Mouse (Mus musculus): ENCODE data around the gene Slamf1. TPM values are rescaled to one million over a fixed set of nuclear protein-coding genes. Genes with fewer than 3 reads are reported as not detected.

The Slamf1 gene
- polyA plus RNA-seq, 1 experiment from 2014 or later, result 0.22 TPM

GRCm38 (mm10) chr1:171821331-171821730, 54.4 kb downstream of the Slamf1 start:
- no peak for ATAC-seq (ENCODE audit: low read depth)
- Histone ChIP-seq H3K4me2 (no peak overlapping the region), H3K4me1 (replicated peaks) (no peaks in the 10 kb centered on the region), H3K9ac (no peak overlapping the region), H3K4me3 (no peak overlapping the region), H3K27ac (replicated peaks) (no peak overlapping the region), H3K27me3 (no peaks in the 10 kb centered on the region), H3K36me3 (no peaks in the 10 kb centered on the region), H3K9me3 (no peaks in the 10 kb centered on the region)
- 39% methylated on average over 1 of the region's 1 CpGs for WGBS

DNA sequence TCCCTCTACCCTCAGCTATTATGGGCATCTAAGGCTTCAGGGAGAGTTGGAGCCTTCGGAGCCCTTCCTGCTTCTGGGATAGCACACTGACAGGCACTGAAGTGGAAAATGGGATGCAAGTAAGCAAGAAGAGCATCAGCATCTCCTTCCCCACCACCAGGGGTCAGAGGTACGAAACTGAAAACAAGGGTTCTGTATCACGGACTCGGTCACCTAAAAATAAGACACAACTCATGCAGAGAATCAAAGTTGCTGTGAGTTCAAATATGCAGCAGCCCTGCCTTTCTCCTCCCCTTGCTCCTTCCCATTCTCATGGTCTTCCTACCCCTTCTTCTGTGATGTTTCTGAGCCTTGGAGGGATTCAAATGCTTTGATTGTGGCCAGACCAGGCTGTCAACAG, 58.5 kb downstream of the Slamf1 start:
- ATAC-seq (ENCODE audit: low read depth), result no peak
- WGBS, result 45% methylated on average over 4 of the region's 4 CpGs
- Histone ChIP-seq H3K4me1 (replicated peaks) (no peaks in the 10 kb centered on the region), H3K9ac (no peak overlapping the region), H3K4me3 (no peak overlapping the region), H3K27me3 (no peaks in the 10 kb centered on the region), H3K36me3 (no peaks in the 10 kb centered on the region), H3K4me2 (no peak overlapping the region), H3K27ac (replicated peaks) (no peak overlapping the region), H3K9me3 (no peaks in the 10 kb centered on the region)

- Histone ChIP-seq H3K4me1 (replicated peaks) (no peaks in the 10 kb centered on the region), H3K9ac (no peak overlapping the region), H3K27ac (replicated peaks) (no peak overlapping the region), H3K36me3 (no peaks in the 10 kb centered on the region), H3K4me3 (no peak overlapping the region), H3K9me3 (no peaks in the 10 kb centered on the region), H3K4me2 (no peak overlapping the region), H3K27me3 (no peaks in the 10 kb centered on the region)
- ATAC-seq (ENCODE audit: low read depth), result no peak
These were observed 59.2 kb downstream of the Slamf1 start for GRCm38 (mm10) chr1:171826164-171826563.

DNA sequence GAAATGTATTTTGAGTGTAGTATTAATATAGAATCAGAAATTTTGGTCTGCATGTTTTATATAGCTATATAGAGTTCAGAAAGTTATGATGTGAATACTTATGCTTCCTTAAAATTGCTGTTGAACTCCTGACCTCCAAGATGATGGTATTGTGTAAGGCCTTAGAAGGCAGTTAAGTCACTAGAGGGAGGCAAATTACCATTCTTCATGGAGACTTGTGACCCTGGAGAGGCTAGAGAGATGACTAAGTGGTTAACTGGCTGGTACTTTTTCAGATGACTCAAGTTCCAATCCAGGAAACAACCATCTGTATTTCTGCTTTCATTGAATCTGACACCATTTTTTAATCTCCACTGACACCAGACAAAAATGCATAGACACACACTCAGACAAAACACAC, 60.7 kb downstream of the Slamf1 start:
- no peak overlapping the region for H3K9ac ChIP-seq
- H3K4me3 ChIP-seq, result no peak overlapping the region
- H3K4me1 ChIP-seq (replicated peaks), result no peaks in the 10 kb centered on the region
- no peak for ATAC-seq (ENCODE audit: low read depth)
- no peak overlapping the region for H3K27ac ChIP-seq (replicated peaks)
- no peaks in the 10 kb centered on the region for H3K9me3 ChIP-seq
- H3K4me2 ChIP-seq, result no peak overlapping the region
- no peaks in the 10 kb centered on the region for H3K36me3 ChIP-seq
- H3K27me3 ChIP-seq, result no peaks in the 10 kb centered on the region

DNA sequence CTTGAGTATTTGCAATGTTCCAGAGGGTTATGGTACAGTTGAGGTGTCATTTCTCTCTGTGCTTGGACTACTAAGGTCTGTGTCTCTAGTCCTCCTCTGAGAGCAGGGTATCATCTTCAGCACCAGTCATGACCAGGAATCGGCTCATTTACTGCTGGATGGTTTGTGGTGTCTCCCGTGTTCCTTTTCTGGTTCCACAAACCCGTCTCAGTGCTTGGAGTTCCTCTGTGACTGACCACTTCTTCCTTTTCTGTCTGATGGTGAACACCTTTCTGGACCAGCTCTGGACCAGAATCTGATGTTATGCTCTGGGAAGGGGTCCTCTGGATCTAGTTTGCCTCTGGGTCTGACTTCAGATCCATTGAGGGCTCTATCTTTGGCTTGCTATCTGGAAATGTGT, 72.6 kb downstream of the Slamf1 start, which contains the start of gene Cd84:
TSS of gene Cd84 (plus strand) at position 210 of the 400 bp plus-strand sequence.
- Histone ChIP-seq H3K27ac (replicated peaks) (no peak within 1 kb of the TSS), H3K36me3 (no peaks in the 10 kb centered on the region), H3K9me3 (no peaks in the 10 kb centered on the region), H3K4me3 (no peak within 1 kb of the TSS), H3K4me1 (replicated peaks) (no peaks in the 10 kb centered on the region), H3K9ac (no peak within 1 kb of the TSS), H3K4me2 (no peak within 1 kb of the TSS), H3K27me3 (no peaks in the 10 kb centered on the region)
- ATAC-seq (ENCODE audit: low read depth), result no peak
- WGBS, result 83% methylated on average over 3 of the region's 3 CpGs

DNA sequence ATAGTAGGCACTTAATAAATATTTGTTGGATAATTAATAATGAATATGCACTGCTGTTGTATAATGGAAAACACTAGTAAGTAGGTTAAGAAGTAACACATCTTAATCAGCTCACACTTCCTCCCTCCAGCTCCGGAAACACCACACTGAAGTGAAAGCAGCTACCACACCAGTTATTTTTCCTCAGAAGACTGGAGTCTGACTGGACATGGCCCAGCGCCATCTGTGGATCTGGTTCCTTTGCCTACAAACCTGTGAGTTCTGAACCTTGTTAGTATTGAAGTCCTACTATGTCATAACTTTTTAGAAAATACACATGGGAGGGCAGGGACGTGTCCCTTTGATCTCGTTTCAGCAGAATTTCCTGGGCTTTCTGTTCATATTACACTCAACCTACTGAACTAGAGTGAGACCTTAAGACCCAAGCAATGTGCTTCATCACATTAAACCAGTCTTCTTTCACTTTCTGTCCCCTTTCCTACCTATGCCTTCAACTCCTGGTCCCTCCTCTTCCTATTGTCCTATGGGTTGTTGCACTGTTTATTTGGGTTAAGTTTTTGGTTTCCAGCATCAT, 73.6 kb downstream of the Slamf1 start:
- no peak for ATAC-seq (ENCODE audit: low read depth)
- H3K4me2 ChIP-seq, result no peak overlapping the region
- H3K9ac ChIP-seq, result no peak overlapping the region
- 89% methylated on average over 4 of the region's 4 CpGs for WGBS
- H3K27me3 ChIP-seq, result no peaks in the 10 kb centered on the region
- H3K27ac ChIP-seq (replicated peaks), result no peak overlapping the region
- H3K9me3 ChIP-seq, result no peaks in the 10 kb centered on the region
- H3K4me3 ChIP-seq, result no peak overlapping the region
- H3K4me1 ChIP-seq (replicated peaks), result no peaks in the 10 kb centered on the region
- H3K36me3 ChIP-seq, result no peaks in the 10 kb centered on the region

DNA sequence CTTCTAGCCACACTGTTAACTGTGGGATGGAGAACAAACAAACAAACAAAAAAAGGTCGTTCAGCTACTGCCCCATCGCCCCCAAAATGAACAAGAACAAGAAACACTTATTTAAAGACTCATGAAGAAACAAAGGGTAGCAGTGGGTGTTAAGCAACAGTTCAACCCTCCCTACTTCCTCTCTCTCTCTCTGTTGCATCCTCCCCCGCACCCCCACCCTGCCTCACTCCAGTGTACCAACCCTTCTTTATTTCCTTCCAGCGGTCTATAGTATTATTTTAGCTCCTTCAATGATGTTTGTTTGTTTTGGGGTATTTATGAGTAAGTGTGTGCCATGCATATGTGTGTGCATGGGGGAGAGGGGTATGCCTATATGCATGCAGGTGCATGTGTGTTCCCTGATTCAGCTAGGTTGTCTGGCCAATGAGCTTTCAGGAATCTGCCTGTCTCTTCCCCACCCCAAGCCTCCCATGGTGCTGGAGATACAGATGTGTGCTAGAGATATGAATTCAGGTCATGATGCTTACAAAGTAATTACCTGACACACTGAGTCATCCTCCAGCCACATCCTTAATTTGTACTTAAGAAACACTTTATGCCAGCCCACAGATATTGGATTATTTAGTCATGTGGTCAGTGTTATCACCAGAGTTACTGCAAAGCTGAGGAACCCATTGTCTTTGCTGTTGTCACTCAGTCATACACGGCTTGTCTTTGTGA, 78.3 kb downstream of the Slamf1 start:
- Histone ChIP-seq H3K9me3 (no peaks in the 10 kb centered on the region), H3K4me1 (replicated peaks) (no peaks in the 10 kb centered on the region), H3K36me3 (no peaks in the 10 kb centered on the region), H3K27me3 (no peaks in the 10 kb centered on the region), H3K4me2 (no peak overlapping the region), H3K4me3 (no peak overlapping the region), H3K9ac (no peak overlapping the region), H3K27ac (replicated peaks) (no peak overlapping the region)
- ATAC-seq (ENCODE audit: low read depth), result no peak
- 74% methylated on average over 5 of the region's 5 CpGs for WGBS

GRCm38 (mm10) chr1:171848201-171848600, 81.3 kb downstream of the Slamf1 start:
- H3K27ac ChIP-seq (replicated peaks), result no peak overlapping the region
- no peaks in the 10 kb centered on the region for H3K4me1 ChIP-seq (replicated peaks)
- no peaks in the 10 kb centered on the region for H3K36me3 ChIP-seq
- ATAC-seq (ENCODE audit: low read depth), result no peak
- H3K4me2 ChIP-seq, result no peak overlapping the region
- no peak overlapping the region for H3K9ac ChIP-seq
- no peaks in the 10 kb centered on the region for H3K9me3 ChIP-seq
- H3K27me3 ChIP-seq, result no peaks in the 10 kb centered on the region
- no peak overlapping the region for H3K4me3 ChIP-seq

- no peak for ATAC-seq (ENCODE audit: low read depth)
- WGBS, result 91% methylated on average over 4 of the region's 4 CpGs
- Histone ChIP-seq H3K4me1 (replicated peaks) (no peaks in the 10 kb centered on the region), H3K9me3 (no peaks in the 10 kb centered on the region), H3K4me2 (no peak overlapping the region), H3K4me3 (no peak overlapping the region), H3K27ac (replicated peaks) (no peak overlapping the region), H3K36me3 (no peaks in the 10 kb centered on the region), H3K27me3 (no peaks in the 10 kb centered on the region), H3K9ac (no peak overlapping the region)
These were observed 81.8 kb downstream of the Slamf1 start for GRCm38 (mm10) chr1:171848757-171849156.

DNA sequence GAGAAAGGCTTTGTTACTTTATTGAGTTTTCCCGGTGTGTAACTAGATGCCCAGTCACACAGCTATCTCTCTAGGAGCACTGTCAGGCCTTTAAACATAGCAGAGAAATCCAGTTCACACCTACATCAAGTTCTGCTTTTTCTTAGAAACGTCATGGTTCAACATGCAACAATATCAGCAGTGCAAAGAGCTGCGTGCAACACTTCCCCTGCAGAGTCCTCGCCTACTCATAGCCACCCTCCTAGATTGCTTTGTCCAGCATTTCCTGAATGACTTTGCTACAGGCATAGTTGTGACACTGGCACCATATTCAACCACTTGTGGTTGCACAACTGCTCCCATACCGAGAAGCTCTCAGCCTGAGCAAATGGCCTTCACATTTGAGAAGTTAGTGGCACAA, 82.5 kb downstream of the Slamf1 start:
- Histone ChIP-seq H3K4me2 (no peak overlapping the region), H3K4me1 (replicated peaks) (no peaks in the 10 kb centered on the region), H3K36me3 (no peaks in the 10 kb centered on the region), H3K27ac (replicated peaks) (no peak overlapping the region), H3K4me3 (no peak overlapping the region), H3K27me3 (no peaks in the 10 kb centered on the region), H3K9me3 (no peaks in the 10 kb centered on the region), H3K9ac (no peak overlapping the region)
- ATAC-seq (ENCODE audit: low read depth), result no peak
- 90% methylated on average over 5 of the region's 5 CpGs for WGBS

Other genes starting within 250 kb of the Slamf1 start
- gene Itln1, start 231.8 kb upstream of the Slamf1 start, polyA plus RNA-seq (2015; fragmentation: Nextera tagmentation; extraction: Ambion mirVana), result not detected in 2 replicates
- not detected in 2 replicates for gene Cd244a, start 207.9 kb upstream of the Slamf1 start, polyA plus RNA-seq (2015; fragmentation: Nextera tagmentation; extraction: Ambion mirVana)
- gene Ly9, start 159.7 kb upstream of the Slamf1 start, polyA plus RNA-seq (2015; fragmentation: Nextera tagmentation; extraction: Ambion mirVana), result 0.18 and 0.35 TPM in 2 replicates
- gene Slamf7, start 114.1 kb upstream of the Slamf1 start, polyA plus RNA-seq (2015; fragmentation: Nextera tagmentation; extraction: Ambion mirVana), result not detected in 2 replicates
- gene Cd48, start 85.1 kb upstream of the Slamf1 start, polyA plus RNA-seq (2015; fragmentation: Nextera tagmentation; extraction: Ambion mirVana), result 1.1 and 1.7 TPM in 2 replicates
- gene Cd84, start 72.6 kb downstream of the Slamf1 start, polyA plus RNA-seq (2015; fragmentation: Nextera tagmentation; extraction: Ambion mirVana), result 0.84 and 1.5 TPM in 2 replicates
- not detected in 2 replicates for gene Gm10521, start 128.5 kb downstream of the Slamf1 start, polyA plus RNA-seq (2015; fragmentation: Nextera tagmentation; extraction: Ambion mirVana)
- gene Slamf6, start 150.4 kb downstream of the Slamf1 start, polyA plus RNA-seq (2015; fragmentation: Nextera tagmentation; extraction: Ambion mirVana), result 0.13 and 0.44 TPM in 2 replicates

All from neural tube, embryonic 13.5 days (tissue).